ENCODE assay signal across 11 mouse cellular contexts in the genomic region with DNA sequence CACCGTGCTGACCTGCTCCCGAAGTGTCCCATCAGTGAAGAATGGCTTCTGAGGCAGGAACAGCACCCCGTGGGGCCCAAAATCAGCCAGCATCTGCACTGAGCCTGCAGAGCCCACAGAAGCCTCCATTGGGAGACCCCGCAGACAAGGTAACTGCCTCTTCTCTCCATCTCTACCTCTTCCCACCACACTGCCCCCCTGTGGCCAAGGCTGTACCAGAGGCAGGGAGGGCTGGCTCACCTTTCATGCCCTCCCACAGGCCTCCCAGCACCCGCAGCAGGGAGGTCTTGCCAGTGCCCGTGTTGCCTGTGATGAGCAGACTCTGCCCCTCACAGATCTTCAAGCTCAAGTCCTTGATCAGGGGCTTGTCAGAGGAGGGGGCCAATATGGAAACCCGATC. TPM values are rescaled to one million over a fixed set of nuclear protein-coding genes. Genes with fewer than 3 reads are reported as not detected.
DNase-seq lines count a peak whose midpoint lies in the region; ATAC-seq and TF ChIP-seq lines count a peak whose summit lies in the region.
"Had no signal": no experiment of that assay in that cellular context is flagged by ENCODE, and none has a peak within 500 bp of the region (broad histone marks: within the 10 kb centered on the region; RNA-seq: fewer than 3 reads in every experiment).

No protein-coding gene starts in this region.

- no peak overlapping the region for H3K4me3 ChIP-seq in liver, embryonic 14.5 days (ENCODE audit: insufficient read depth in 1 of 2, low read depth in 2 of 2, low read length in 2 of 2)
- H3K4me3 ChIP-seq in liver, embryonic 12.5 days: no peak overlapping the region
- no peak overlapping the region for H3K4me3 ChIP-seq in CH12.LX (replicated peaks in 1 of 3; ENCODE audit: low read depth in 2 of 3, low read length in 2 of 3, poor library complexity in 1 of 3)
- H3K4me3 ChIP-seq: limb, embryonic 13.5 days had no signal

- no peaks in the 10 kb centered on the region for H3K4me1 ChIP-seq in liver, embryonic 14.5 days (replicated peaks; ENCODE audit: control insufficient read depth in 2 of 2, insufficient read depth in 2 of 2, low read length in 1 of 2)
- no peaks in the 10 kb centered on the region for H3K4me1 ChIP-seq in liver, embryonic 12.5 days
- peaks cover 0 to 2% of the 10 kb centered on the region in 2 experiments; a peak in 1 of 4 replicates for H3K4me1 ChIP-seq in CH12.LX (ENCODE audit: control insufficient read depth in 1 of 2, insufficient read depth in 2 of 2)
- H3K4me1 ChIP-seq: limb, embryonic 13.5 days had no signal

- no peak overlapping the region for H3K9ac ChIP-seq in liver, embryonic 14.5 days (replicated peaks)
- H3K9ac ChIP-seq in liver, embryonic 12.5 days: no peak overlapping the region
- H3K9ac ChIP-seq in CH12.LX (ENCODE audit: insufficient read depth, low read depth): no peak overlapping the region
- H3K9ac ChIP-seq: limb, embryonic 13.5 days had no signal

- no peaks in the 10 kb centered on the region for H3K36me3 ChIP-seq in liver, embryonic 14.5 days (replicated peaks; ENCODE audit: control insufficient read depth, insufficient read depth, low read depth)
- peaks cover 6% of the 10 kb centered on the region; the same call in 1 of the 2 replicates for H3K36me3 ChIP-seq in liver, embryonic 12.5 days
- peaks cover 21 to 77% of the 10 kb centered on the region in 2 experiments for H3K36me3 ChIP-seq in CH12.LX (replicated peaks in 1 of 2; ENCODE audit: control insufficient read depth in 1 of 2, insufficient read depth in 1 of 2, low read length in 1 of 2)

- no peak overlapping the region for H3K27ac ChIP-seq in liver, embryonic 14.5 days
- H3K27ac ChIP-seq in liver, embryonic 12.5 days: no peak overlapping the region
- H3K27ac ChIP-seq in CH12.LX (ENCODE audit: insufficient read depth, low read depth): no peak overlapping the region
- H3K27ac ChIP-seq: limb, embryonic 13.5 days had no signal

- in situ Hi-C loops in CH12.LX (cut with MboI; ENCODE audit: low pct_ligation_motif_present, low pct_unique_long_range_greater_than_20kb, low sequenced_read_pairs): no loop called here

- no peak for TF ChIP-seq RAD21 in CH12.LX (IDR thresholded peaks at IDR 0.05; ENCODE audit: low read depth, low read length)

- ATAC-seq in liver, embryonic 14.5 days (ENCODE audit: insufficient read depth): no peak
- no peak for ATAC-seq in liver, embryonic 12.5 days
- ATAC-seq in megakaryocyte-erythroid progenitor cell, adult 5-6 weeks (replicated peaks; ENCODE audit: low FRiP score, low TSS enrichment, poor library complexity, severe bottlenecking): peak; percentile 61

- no peaks in the 10 kb centered on the region for H3K27me3 ChIP-seq in liver, embryonic 14.5 days (ENCODE audit: control insufficient read depth, insufficient read depth, low read length)
- 0 out of 2 replicates have a peak, but pooled peaks cover under 1% of the 10 kb centered on the region for H3K27me3 ChIP-seq in liver, embryonic 12.5 days (replicated peaks)
- no peaks in the 10 kb centered on the region for H3K27me3 ChIP-seq in CH12.LX (replicated peaks)
- H3K27me3 ChIP-seq: limb, embryonic 13.5 days had no signal

- peak; percentile 71 for TF ChIP-seq CTCF in liver, embryonic 14.5 days (IDR thresholded peaks at IDR 0.05; ENCODE audit: low read depth)
- peak in 1 of 2 experiments; percentile 60; a peak in 2 of 4 replicates for TF ChIP-seq CTCF in CH12.LX (conservative IDR thresholded peaks at IDR 0.05 in 1 of 2, IDR thresholded peaks at IDR 0.05 in 1 of 2; ENCODE audit: low read depth in 2 of 2, low read length in 2 of 2)

- dilution Hi-C loops in CH12.LX (cut with MboI; ENCODE audit: extremely low pct_ligation_motif_present, extremely low pct_unique_long_range_greater_than_20kb, low sequenced_read_pairs): no loop called here

- H3K9me3 ChIP-seq in liver, embryonic 14.5 days (ENCODE audit: control insufficient read depth, low read length): no peaks in the 10 kb centered on the region
- H3K9me3 ChIP-seq in liver, embryonic 12.5 days (replicated peaks): no peaks in the 10 kb centered on the region
- H3K9me3 ChIP-seq in CH12.LX (replicated peaks; ENCODE audit: low read length): no peaks in the 10 kb centered on the region
- H3K9me3 ChIP-seq: limb, embryonic 13.5 days had no signal

- TF ChIP-seq EP300 in liver, embryonic 14.5 days (IDR thresholded peaks at IDR 0.05; ENCODE audit: low read depth): no peak
- no peak for TF ChIP-seq EP300 in CH12.LX (IDR thresholded peaks at IDR 0.05; ENCODE audit: low read length)

- TF ChIP-seq POLR2A in CH12.LX (IDR thresholded peaks at IDR 0.05; ENCODE audit: low read depth, low read length): no peak

- 70% methylated on average over 7 of the region's 7 CpGs for WGBS in liver, embryonic 14.5 days (ENCODE audit: insufficient replicate concordance)
- 69% methylated on average over 7 of the region's 7 CpGs for WGBS in liver, embryonic 12.5 days (ENCODE audit: insufficient replicate concordance)

- no peaks in the 10 kb centered on the region for H3K79me2 ChIP-seq in CH12.LX (replicated peaks; ENCODE audit: control insufficient read depth, extremely low read depth, insufficient read depth, poor library complexity, severe bottlenecking)

- DNase-seq in cerebellum, postnatal 10 days: peak; percentile 56 to 57
- no peak for DNase-seq in cerebellum, adult 8-10 months
- DNase-seq in liver, embryonic 14.5 days (ENCODE audit: low read depth in 3 of 3, low spot score in 3 of 3): no peak
- DNase-seq in CH12.LX (ENCODE audit: extremely low read depth): peak; percentile 30
- no peak for DNase-seq in left cerebral cortex, adult 9 months (ENCODE audit: low spot score in 2 of 2)
- no peak for DNase-seq in urinary bladder, adult 18-20 months (ENCODE audit: low spot score in 2 of 2)
- DNase-seq: cerebellum, adult 11 months had no signal

- H3K4me2 ChIP-seq in liver, embryonic 14.5 days (ENCODE audit: low read depth): no peak overlapping the region
- H3K4me2 ChIP-seq in liver, embryonic 12.5 days: no peak overlapping the region
- no peak overlapping the region for H3K4me2 ChIP-seq in CH12.LX (ENCODE audit: insufficient read depth, low read depth, poor library complexity, severe bottlenecking)
- H3K4me2 ChIP-seq: limb, embryonic 13.5 days had no signal

TF ChIP-seq in CH12.LX, 34 proteins besides CTCF, POLR2A, EP300 and RAD21:
- TF ChIP-seq SIN3A (IDR thresholded peaks at IDR 0.05; ENCODE audit: low read length) (no peak), SMC3 (IDR thresholded peaks at IDR 0.05; ENCODE audit: low read depth, low read length) (0 out of 2 replicates have a peak, but pooled peaks have one; percentile 2), CHD1 (IDR thresholded peaks at IDR 0.05; ENCODE audit: low read depth, low read length) (no peak), MAX (IDR thresholded peaks at IDR 0.05; ENCODE audit: low read length) (no peak), USF2 (conservative IDR thresholded peaks at IDR 0.05; ENCODE audit: low read depth, low read length) (no peak)

RNA-seq across cellular contexts. Expression of a gene that starts 11.4 kb away (rescaled TPM):
- 3.4 and 3.7 TPM in 2 replicates for polyA plus RNA-seq in liver, embryonic 14.5 days (2012; rRNA removed)
- 1.5 and 1.6 TPM in 2 replicates for polyA plus RNA-seq in liver, embryonic 14.5 days (2014; fragmentation: Nextera tagmentation; extraction: Ambion mirVana)
- 5.6 and 5.9 TPM in 2 replicates for polyA plus RNA-seq in liver, embryonic 12.5 days (2016; fragmentation: Nextera tagmentation; extraction: Ambion mirVana)
- total RNA-seq in CH12.LX (2012; rRNA removed): 5.8 and 8.4 TPM in 2 replicates
- total RNA-seq in CH12.LX (2014; rRNA removed): 4.3 and 4.7 TPM in 2 replicates
- 10.2 and 11.1 TPM in 2 replicates for polyA plus RNA-seq in CH12.LX (2012; ENCODE audit: insufficient read length, low read depth)
- total RNA-seq in megakaryocyte-erythroid progenitor cell, adult 5-6 weeks (2014; fragmentation: Nextera tagmentation): 6.9 and 9.9 TPM in 2 replicates
- total RNA-seq in megakaryocyte-erythroid progenitor cell, adult 5-6 weeks (2017): 4.5 and 6.0 TPM in 2 replicates

RNA-seq across cellular contexts. Expression of a gene that starts 35.0 kb away (rescaled TPM):
- polyA plus RNA-seq in liver, embryonic 14.5 days (2012; rRNA removed): not detected in 2 replicates
- not detected in 2 replicates for polyA plus RNA-seq in liver, embryonic 14.5 days (2014; fragmentation: Nextera tagmentation; extraction: Ambion mirVana)
- polyA plus RNA-seq in liver, embryonic 12.5 days (2016; fragmentation: Nextera tagmentation; extraction: Ambion mirVana): not detected in 2 replicates
- total RNA-seq in CH12.LX (2012; rRNA removed) (not detected in 2 replicates), CH12.LX (2014; rRNA removed) (not detected in 2 replicates)
- not detected in 2 replicates for polyA plus RNA-seq in CH12.LX (2012; ENCODE audit: insufficient read length, low read depth)
- total RNA-seq in megakaryocyte-erythroid progenitor cell, adult 5-6 weeks (2014; fragmentation: Nextera tagmentation): not detected in 2 replicates
- not detected in 2 replicates for total RNA-seq in megakaryocyte-erythroid progenitor cell, adult 5-6 weeks (2017)

RNA-seq across cellular contexts. Expression of a gene that starts 36.3 kb away (rescaled TPM):
- not detected in 2 replicates for polyA plus RNA-seq in liver, embryonic 14.5 days (2012; rRNA removed)
- not detected in 2 replicates for polyA plus RNA-seq in liver, embryonic 14.5 days (2014; fragmentation: Nextera tagmentation; extraction: Ambion mirVana)
- polyA plus RNA-seq in liver, embryonic 12.5 days (2016; fragmentation: Nextera tagmentation; extraction: Ambion mirVana): not detected in 2 replicates
- total RNA-seq in CH12.LX (2012; rRNA removed) (not detected in 2 replicates), CH12.LX (2014; rRNA removed) (not detected in 2 replicates)
- polyA plus RNA-seq in CH12.LX (2012; ENCODE audit: insufficient read length, low read depth): not detected in 2 replicates
- total RNA-seq in megakaryocyte-erythroid progenitor cell, adult 5-6 weeks (2014; fragmentation: Nextera tagmentation): not detected in 2 replicates
- not detected in 2 replicates for total RNA-seq in megakaryocyte-erythroid progenitor cell, adult 5-6 weeks (2017)
- total RNA-seq: ES-E14 had no signal

Comparison
In these comparisons a context has a peak if more than half of its experiments do, and no peak if none do; other contexts are left out.
1. DNase-seq: peak in cerebellum, postnatal 10 days (2 of 2) and CH12.LX (single experiment); none in cerebellum, adult 8-10 months (single experiment), liver, embryonic 14.5 days (0 of 3), left cerebral cortex, adult 9 months (0 of 2) and urinary bladder, adult 18-20 months (0 of 2).